Mouse (Mus musculus) kidney, embryonic 15.5 days (tissue): ENCODE data around the gene Bahcc1. TPM values are rescaled to one million over a fixed set of nuclear protein-coding genes. Genes with fewer than 3 reads are reported as not detected.

Source experiments
- ATAC-seq: fragments of 200-750 bp; cut with Nextera tagmentation; replicated peaks from 2 replicates; pipeline ENCODE4 v1.8.0; 2017; ENCODE audit warnings: moderate TSS enrichment; ENCODE audit not compliant: low FRiP score
- H3K27ac ChIP-seq: fragments of 300-500 bp; sonication (generic); 2 replicates; pipeline ENCODE4 v1.5.1; 2015; ENCODE audit warnings: mild to moderate bottlenecking, inconsistent platforms
- H3K27me3 ChIP-seq: fragments of 300-500 bp; sonication (generic); 2 replicates; pipeline ENCODE4 v1.6.1; 2015; ENCODE audit warnings: inconsistent platforms
- H3K36me3 ChIP-seq: fragments of 300-500 bp; sonication (generic); 2 replicates; pipeline ENCODE4 v1.6.1; 2015; ENCODE audit warnings: inconsistent platforms
- H3K4me1 ChIP-seq: fragments of 300-500 bp; sonication (generic); 2 replicates; pipeline ENCODE4 v1.6.1; 2015; ENCODE audit warnings: inconsistent platforms
- H3K4me2 ChIP-seq: fragments of 300-500 bp; sonication (generic); 2 replicates; pipeline ENCODE4 v1.6.1; 2015; ENCODE audit warnings: moderate library complexity, mild to moderate bottlenecking, inconsistent platforms
- H3K4me3 ChIP-seq: fragments of 300-500 bp; sonication (generic); replicated peaks from 2 replicates; pipeline ENCODE4 v1.5.1; 2015; ENCODE audit warnings: mild to moderate bottlenecking, inconsistent platforms
- H3K9ac ChIP-seq: fragments of 300-500 bp; sonication (generic); 2 replicates; pipeline ENCODE4 v1.6.1; 2015; ENCODE audit warnings: mild to moderate bottlenecking, inconsistent platforms
- H3K9me3 ChIP-seq: fragments of 300-500 bp; sonication (generic); replicated peaks from 2 replicates; pipeline ENCODE4 v1.6.1; 2016; ENCODE audit warnings: inconsistent platforms
- WGBS: fragments of 180-500 bp; shearing (Covaris S2); methylation state at CpG from one replicate; pipeline ENCODE4 v1.1.7; 2015; ENCODE audit warnings: mixed read lengths; 5-methylcytosine and 5-hydroxymethylcytosine counted together
- polyA plus RNA-seq: library from polyadenylated mRNA; unstranded; fragments of >200 nt; fragmentation: Nextera tagmentation; extraction: Ambion mirVana; gene quantifications from 2 replicates; pipeline ENCODE4 v1.2.1, GENCODE M21; 2015

The Bahcc1 gene
- polyA plus RNA-seq, 1 experiment from 2014 or later = 14.1 TPM

DNA sequence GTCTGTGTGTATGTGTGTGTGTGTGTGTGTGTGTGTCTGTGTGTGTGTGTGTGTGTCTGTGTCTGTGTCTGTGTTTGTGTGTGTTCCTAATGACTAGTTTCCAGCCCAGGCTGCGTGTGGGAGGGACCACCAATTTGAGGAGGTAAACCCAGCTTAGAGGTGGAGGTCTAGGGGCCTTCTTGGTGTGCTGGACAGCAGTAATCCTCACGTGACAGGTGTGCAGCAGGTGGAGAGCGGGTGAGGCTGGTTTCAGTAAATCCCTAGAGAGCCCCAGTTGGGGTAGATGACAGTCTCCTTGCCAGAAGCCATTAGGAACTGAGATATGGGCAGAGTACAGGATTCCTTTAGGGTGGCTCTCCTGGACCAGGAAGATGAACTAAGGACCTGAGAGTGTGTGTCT lies 36.3 kb downstream of the Bahcc1 start:
- Histone ChIP-seq H3K36me3 (peaks cover 53% of the 10 kb centered on the region), H3K27ac (0 out of 2 replicates have a peak overlapping the region, but pooled peaks have one; percentile 20), H3K9me3 (no peaks in the 10 kb centered on the region), H3K4me2 (no peak overlapping the region), H3K9ac (no peak overlapping the region), H3K27me3 (no peaks in the 10 kb centered on the region), H3K4me3 (no peak overlapping the region), H3K4me1 (peaks cover 54% of the 10 kb centered on the region)
- 64% methylated on average over 3 of the region's 3 CpGs for WGBS
- ATAC-seq = no peak

DNA sequence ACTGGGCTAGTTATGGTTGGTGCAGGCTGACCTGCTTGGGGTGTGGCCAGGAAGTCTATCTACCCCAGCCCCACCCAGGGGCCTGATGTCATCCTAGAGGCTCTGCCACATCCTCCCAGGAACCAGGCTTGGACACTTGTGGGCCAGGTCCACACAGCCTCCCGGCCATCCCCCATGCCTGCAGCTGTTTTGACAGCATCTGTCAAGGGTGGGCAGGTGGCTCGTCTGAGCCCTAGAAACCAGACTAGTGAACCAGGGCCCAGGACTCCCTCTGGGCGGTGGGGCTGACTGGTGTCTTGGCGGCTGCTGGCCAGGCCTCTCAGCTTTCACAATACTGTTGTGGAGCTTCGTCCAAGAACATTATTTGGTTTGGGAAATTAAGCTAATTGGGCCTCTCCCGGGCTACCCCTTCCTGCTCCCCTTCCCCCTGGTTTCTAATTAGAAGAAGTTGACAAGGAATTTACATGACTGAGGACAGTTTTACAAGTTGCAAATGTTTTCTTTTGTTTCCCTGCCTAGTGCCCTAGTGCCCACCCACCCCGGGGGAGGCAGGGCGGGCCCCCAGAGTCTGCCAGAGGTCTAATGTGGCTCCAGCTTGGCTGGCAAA lies 36.9 kb downstream of the Bahcc1 start:
- Histone ChIP-seq H3K27ac (peak overlapping the region; percentile 20), H3K9ac (no peak overlapping the region), H3K36me3 (peaks cover 59% of the 10 kb centered on the region), H3K4me1 (peaks cover 48% of the 10 kb centered on the region), H3K4me2 (no peak overlapping the region), H3K4me3 (no peak overlapping the region), H3K27me3 (no peaks in the 10 kb centered on the region), H3K9me3 (no peaks in the 10 kb centered on the region)
- peak; percentile 31; the same call in 1 of the 2 replicates for ATAC-seq
- WGBS = 32% methylated on average over 8 of the region's 8 CpGs

- no peak overlapping the region for H3K4me2 ChIP-seq
- WGBS = 82% methylated on average over 11 of the region's 11 CpGs
- no peak overlapping the region for H3K27ac ChIP-seq
- no peak for ATAC-seq
- no peaks in the 10 kb centered on the region for H3K27me3 ChIP-seq
- H3K9ac ChIP-seq = no peak overlapping the region
- H3K9me3 ChIP-seq = no peaks in the 10 kb centered on the region
- H3K4me3 ChIP-seq = no peak overlapping the region
- peaks cover 95% of the 10 kb centered on the region for H3K36me3 ChIP-seq
- H3K4me1 ChIP-seq = peaks cover 41% of the 10 kb centered on the region
These were observed 46.6 kb downstream of the Bahcc1 start for GRCm38 (mm10) chr11:120279335-120279734.

DNA sequence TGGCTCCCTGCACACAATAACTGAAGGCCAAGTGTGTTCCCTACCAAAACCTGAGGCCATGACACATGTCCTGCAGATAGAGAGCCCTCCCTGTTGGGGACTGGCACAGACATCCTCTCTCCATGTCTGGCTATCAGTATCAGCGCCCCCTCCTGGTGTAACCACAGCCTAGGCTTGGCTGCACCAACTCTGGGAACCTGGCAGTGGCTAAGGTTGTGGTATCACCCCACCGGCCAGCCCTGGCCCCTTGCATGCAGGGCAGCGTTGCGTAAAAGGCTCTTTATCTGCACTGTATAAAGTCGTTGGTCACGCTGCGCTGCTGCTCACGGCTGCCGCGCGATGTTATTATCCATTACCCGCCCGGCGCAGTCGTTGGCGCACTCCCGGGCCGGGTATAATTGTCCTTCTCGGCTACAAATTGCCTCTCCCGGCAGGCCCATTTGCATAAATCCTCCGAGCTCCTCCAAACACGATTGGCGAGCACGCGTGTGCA lies 47.6 kb downstream of the Bahcc1 start:
- H3K36me3 ChIP-seq = peaks cover 95% of the 10 kb centered on the region
- 48% methylated on average over 25 of the region's 25 CpGs for WGBS
- ATAC-seq = peak; percentile 55

GRCm38 (mm10) chr11:120280774-120281173 lies 48.0 kb downstream of the Bahcc1 start:
- Histone ChIP-seq H3K27me3 (no peaks in the 10 kb centered on the region), H3K4me2 (no peak overlapping the region), H3K4me3 (no peak overlapping the region), H3K4me1 (peaks cover 41% of the 10 kb centered on the region), H3K9ac (no peak overlapping the region), H3K9me3 (no peaks in the 10 kb centered on the region), H3K27ac (peak overlapping the region; percentile 65), H3K36me3 (peaks cover 95% of the 10 kb centered on the region)
- no peak for ATAC-seq
- WGBS = 69% methylated on average over 7 of the region's 7 CpGs

More for the DNA sequence above, 47.6 kb downstream of the Bahcc1 start:
- Histone ChIP-seq H3K27ac (peak overlapping the region; percentile 42; the same call in 1 of the 2 replicates), H3K9ac (no peak overlapping the region), H3K9me3 (no peaks in the 10 kb centered on the region), H3K27me3 (no peaks in the 10 kb centered on the region), H3K4me2 (no peak overlapping the region), H3K4me1 (peaks cover 41% of the 10 kb centered on the region), H3K4me3 (no peak overlapping the region)

DNA sequence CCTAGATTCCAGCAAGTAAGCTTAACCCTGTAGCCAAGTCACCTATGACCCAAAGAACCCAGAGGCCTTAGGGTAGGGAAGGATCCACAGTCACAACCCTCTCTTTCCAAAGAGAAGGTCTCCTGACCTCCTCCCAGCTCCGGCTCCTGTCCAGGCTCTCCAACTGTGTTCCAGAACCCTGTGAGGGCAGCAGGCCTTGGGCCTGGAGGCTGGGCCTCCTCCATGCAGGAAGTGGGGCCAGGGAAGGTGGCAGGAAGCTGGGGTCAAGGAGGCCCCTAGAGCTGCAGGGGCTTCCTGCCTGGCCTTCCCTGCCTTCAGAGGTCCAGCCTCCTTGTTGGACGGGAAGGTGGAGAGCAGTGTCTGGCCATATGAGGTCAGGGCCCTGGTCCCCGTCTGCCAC lies 48.5 kb downstream of the Bahcc1 start:
- Histone ChIP-seq H3K4me2 (no peak overlapping the region), H3K9me3 (no peaks in the 10 kb centered on the region), H3K4me3 (no peak overlapping the region), H3K36me3 (peaks cover 95% of the 10 kb centered on the region), H3K27ac (peak overlapping the region; percentile 65), H3K4me1 (peaks cover 41% of the 10 kb centered on the region), H3K27me3 (no peaks in the 10 kb centered on the region), H3K9ac (no peak overlapping the region)
- 72% methylated on average over 3 of the region's 3 CpGs for WGBS
- ATAC-seq = no peak

DNA sequence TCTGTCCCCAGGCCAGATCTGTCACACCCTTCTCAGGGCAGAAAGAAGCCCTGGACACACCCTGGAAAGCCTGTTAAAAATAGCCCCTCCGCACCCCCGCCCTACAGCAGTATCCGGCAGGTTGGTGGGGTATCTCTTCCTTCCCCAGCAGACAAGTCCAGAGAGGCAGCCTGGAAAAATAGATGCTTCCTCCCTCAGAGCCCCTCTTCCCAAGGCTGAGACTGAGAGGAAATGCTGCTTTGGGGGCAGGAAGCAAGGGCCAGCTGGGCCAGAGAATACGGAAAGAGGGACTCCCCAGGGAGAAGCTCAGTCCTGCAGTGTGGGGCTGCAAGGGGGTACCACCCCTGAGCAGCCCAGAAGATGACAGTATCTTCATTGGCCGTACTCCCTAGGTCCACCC lies 50.8 kb downstream of the Bahcc1 start:
- Histone ChIP-seq H3K9me3 (no peaks in the 10 kb centered on the region), H3K4me2 (no peak overlapping the region), H3K27me3 (no peaks in the 10 kb centered on the region), H3K4me1 (peaks cover 41% of the 10 kb centered on the region), H3K27ac (peak overlapping the region; percentile 57; the same call in 1 of the 2 replicates), H3K4me3 (no peak overlapping the region), H3K36me3 (peaks cover 95% of the 10 kb centered on the region), H3K9ac (no peak overlapping the region)
- 83% methylated on average over 5 of the region's 5 CpGs for WGBS
- 0 out of 2 replicates have a peak, but pooled peaks have one; percentile 12 for ATAC-seq

- Histone ChIP-seq H3K4me1 (peaks cover 22% of the 10 kb centered on the region), H3K36me3 (peaks cover 66% of the 10 kb centered on the region), H3K4me2 (no peak overlapping the region), H3K27ac (no peak overlapping the region), H3K4me3 (no peak overlapping the region), H3K27me3 (no peaks in the 10 kb centered on the region), H3K9me3 (no peaks in the 10 kb centered on the region), H3K9ac (no peak overlapping the region)
- ATAC-seq = no peak
- WGBS = 96% methylated on average over 17 of the region's 17 CpGs
These were observed 56.9 kb downstream of the Bahcc1 start for GRCm38 (mm10) chr11:120289644-120290043.

GRCm38 (mm10) chr11:120290266-120290665 lies 57.5 kb downstream of the Bahcc1 start:
- Histone ChIP-seq H3K9me3 (no peaks in the 10 kb centered on the region), H3K4me3 (no peak overlapping the region), H3K27me3 (no peaks in the 10 kb centered on the region), H3K27ac (no peak overlapping the region), H3K36me3 (peaks cover 60% of the 10 kb centered on the region), H3K9ac (no peak overlapping the region), H3K4me2 (no peak overlapping the region), H3K4me1 (peaks cover 27% of the 10 kb centered on the region)
- no peak for ATAC-seq
- 93% methylated on average over 14 of the region's 14 CpGs for WGBS

- no peaks in the 10 kb centered on the region for H3K27me3 ChIP-seq
- peaks cover 49% of the 10 kb centered on the region for H3K4me1 ChIP-seq
- 64% methylated on average over 1 of the region's 1 CpGs for WGBS
- H3K27ac ChIP-seq = peak overlapping the region; percentile 41
- H3K9me3 ChIP-seq = no peaks in the 10 kb centered on the region
- no peak overlapping the region for H3K4me2 ChIP-seq
- H3K36me3 ChIP-seq = peaks cover 25% of the 10 kb centered on the region
- H3K4me3 ChIP-seq = no peak overlapping the region
- ATAC-seq = no peak
- no peak overlapping the region for H3K9ac ChIP-seq
These were observed 61.0 kb downstream of the Bahcc1 start for GRCm38 (mm10) chr11:120293714-120294113.

DNA sequence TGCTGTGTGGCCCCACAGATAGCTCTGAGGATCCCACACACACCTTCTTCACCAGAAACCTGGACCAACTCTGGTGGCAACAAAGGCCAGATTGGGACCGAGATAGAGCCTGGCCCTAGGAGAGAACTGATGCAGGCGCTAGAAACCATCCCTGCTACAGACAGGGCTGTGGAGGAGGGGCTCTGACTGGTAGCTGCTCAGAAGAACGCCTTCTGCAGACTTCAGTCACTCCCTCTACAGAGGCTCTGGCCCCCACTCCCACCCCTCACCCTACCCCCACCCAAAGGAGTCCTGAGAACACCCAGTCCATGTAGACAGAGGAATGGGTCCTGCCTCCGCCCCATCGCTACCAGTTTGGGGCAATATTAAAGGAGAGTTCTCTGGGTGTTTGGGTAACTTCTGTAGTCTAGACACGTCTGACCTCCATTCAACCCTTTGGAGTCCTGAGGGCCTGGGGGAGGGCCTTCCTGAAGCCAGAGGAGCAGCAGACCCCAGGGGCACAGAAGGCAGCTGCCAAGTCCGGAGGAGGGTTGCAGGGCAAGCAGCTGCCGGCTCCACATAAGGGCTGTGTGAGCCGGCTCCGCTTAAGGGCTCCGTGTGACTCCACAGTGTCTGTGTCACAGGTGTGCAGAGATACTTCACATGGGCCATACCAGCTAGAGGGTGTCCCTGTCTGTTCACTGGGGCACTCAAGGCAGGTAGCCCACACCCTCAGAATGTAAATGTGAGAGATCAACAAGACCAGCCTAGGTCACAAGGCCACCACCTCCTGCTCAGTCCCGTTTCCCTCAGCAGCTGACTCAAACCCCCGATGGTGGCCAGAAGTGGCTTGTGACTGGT lies 63.8 kb downstream of the Bahcc1 start:
- Histone ChIP-seq H3K4me3 (no peak overlapping the region), H3K4me1 (peaks cover 57% of the 10 kb centered on the region), H3K27me3 (no peaks in the 10 kb centered on the region), H3K9ac (no peak overlapping the region), H3K9me3 (no peaks in the 10 kb centered on the region), H3K4me2 (no peak overlapping the region), H3K36me3 (no peaks in the 10 kb centered on the region), H3K27ac (0 out of 2 replicates have a peak overlapping the region, but pooled peaks have one; percentile 8)
- 21% methylated on average over 13 of the region's 13 CpGs for WGBS
- 0 out of 2 replicates have a peak, but pooled peaks have one; percentile 27 for ATAC-seq

DNA sequence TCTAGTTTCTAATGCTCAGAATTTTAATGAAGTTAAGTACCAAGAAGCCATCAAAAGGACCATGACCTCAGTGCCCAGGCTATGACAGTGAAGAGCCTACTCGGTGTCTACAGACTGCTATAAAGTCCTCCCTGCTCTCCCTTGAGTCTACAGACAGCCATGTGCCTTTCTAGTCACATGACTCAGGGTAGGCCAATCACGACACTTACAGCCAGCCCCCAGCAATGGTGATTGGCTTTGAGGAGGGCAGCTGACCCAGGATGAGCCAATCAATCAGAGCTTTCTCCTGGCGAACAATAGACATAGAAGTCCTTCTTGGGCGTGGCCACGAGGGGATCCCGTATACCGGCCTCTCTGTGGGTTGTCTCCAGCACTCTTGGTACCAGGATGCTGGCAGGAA lies 65.0 kb downstream of the Bahcc1 start:
- Histone ChIP-seq H3K27me3 (no peaks in the 10 kb centered on the region), H3K9me3 (no peaks in the 10 kb centered on the region), H3K27ac (no peak overlapping the region), H3K9ac (no peak overlapping the region), H3K4me3 (no peak overlapping the region), H3K4me1 (peaks cover 53% of the 10 kb centered on the region), H3K4me2 (no peak overlapping the region), H3K36me3 (no peaks in the 10 kb centered on the region)
- ATAC-seq = no peak
- 79% methylated on average over 7 of the region's 7 CpGs for WGBS
